Mouse (Mus musculus): ENCODE measurements around the gene Otop2. TPM values are rescaled to one million over a fixed set of nuclear protein-coding genes. Genes with fewer than 3 reads are reported as not detected.

Otop2 gene
- polyA plus RNA-seq, 1 experiment from 2014 or later = not detected

- Histone ChIP-seq H3K4me3 (no peak overlapping the region), H3K27me3 (replicated peaks; ENCODE audit: low read depth, poor library complexity, severe bottlenecking) (no peaks in the 10 kb centered on the region), H3K4me1 (peaks cover 30% of the 10 kb centered on the region), H3K9me3 (no peaks in the 10 kb centered on the region), H3K36me3 (replicated peaks) (no peaks in the 10 kb centered on the region; the same call in 1 of the 2 replicates), H3K27ac (replicated peaks) (no peak overlapping the region)
- DNase-seq (ENCODE audit: low spot score) = no peak
- 77% methylated on average over 1 of the region's 1 CpGs for WGBS
These were observed 27.2 kb upstream of the Otop2 start for GRCm38 (mm10) chr11:115279726-115280125.

- no peaks in the 10 kb centered on the region for H3K9me3 ChIP-seq
- H3K4me3 ChIP-seq = no peak overlapping the region
- peaks cover 11% of the 10 kb centered on the region for H3K4me1 ChIP-seq
- H3K27me3 ChIP-seq (replicated peaks; ENCODE audit: low read depth, poor library complexity, severe bottlenecking) = no peaks in the 10 kb centered on the region
- no peak for DNase-seq (ENCODE audit: low spot score)
- H3K27ac ChIP-seq (replicated peaks) = no peak overlapping the region
- no peaks in the 10 kb centered on the region; the same call in 1 of the 2 replicates for H3K36me3 ChIP-seq (replicated peaks)
- whole genome bisulfite sequencing = 78% methylated on average over 8 of the region's 8 CpGs
These were observed 24.7 kb upstream of the Otop2 start for GRCm38 (mm10) chr11:115282295-115282694.

GRCm38 (mm10) chr11:115282723-115283485 is 24.1 kb upstream of the Otop2 start:
- no peak overlapping the region for H3K27ac ChIP-seq (replicated peaks)
- H3K9me3 ChIP-seq = no peaks in the 10 kb centered on the region
- WGBS = 85% methylated on average over 8 of the region's 8 CpGs
- no peak for DNase-seq (ENCODE audit: low spot score)
- no peaks in the 10 kb centered on the region; the same call in 1 of the 2 replicates for H3K36me3 ChIP-seq (replicated peaks)
- H3K4me1 ChIP-seq = peaks cover 7% of the 10 kb centered on the region
- no peak overlapping the region for H3K4me3 ChIP-seq
- H3K27me3 ChIP-seq (replicated peaks; ENCODE audit: low read depth, poor library complexity, severe bottlenecking) = no peaks in the 10 kb centered on the region

GRCm38 (mm10) chr11:115283486-115283765 is 23.5 kb upstream of the Otop2 start:
- no peak for DNase-seq (ENCODE audit: low spot score)
- no peaks in the 10 kb centered on the region for H3K27me3 ChIP-seq (replicated peaks; ENCODE audit: low read depth, poor library complexity, severe bottlenecking)
- H3K4me1 ChIP-seq = peaks cover 3% of the 10 kb centered on the region; the same call in 1 of the 2 replicates
- no peaks in the 10 kb centered on the region; the same call in 1 of the 2 replicates for H3K36me3 ChIP-seq (replicated peaks)
- H3K27ac ChIP-seq (replicated peaks) = no peak overlapping the region
- 77% methylated on average over 9 of the region's 9 CpGs for WGBS
- H3K9me3 ChIP-seq = no peaks in the 10 kb centered on the region
- no peak overlapping the region for H3K4me3 ChIP-seq

- Histone ChIP-seq H3K36me3 (replicated peaks) (no peaks in the 10 kb centered on the region; the same call in 1 of the 2 replicates), H3K4me1 (peaks cover 3% of the 10 kb centered on the region; the same call in 1 of the 2 replicates), H3K27ac (replicated peaks) (no peak overlapping the region), H3K27me3 (replicated peaks; ENCODE audit: low read depth, poor library complexity, severe bottlenecking) (no peaks in the 10 kb centered on the region), H3K9me3 (no peaks in the 10 kb centered on the region), H3K4me3 (no peak overlapping the region)
- no peak for DNase-seq (ENCODE audit: low spot score)
- 87% methylated on average over 12 of the region's 12 CpGs for WGBS
These were observed 22.9 kb upstream of the Otop2 start for GRCm38 (mm10) chr11:115283891-115284620.

GRCm38 (mm10) chr11:115285282-115285681 is 21.7 kb upstream of the Otop2 start:
- 67% methylated on average over 4 of the region's 4 CpGs for WGBS
- Histone ChIP-seq H3K4me3 (no peak overlapping the region), H3K27me3 (replicated peaks; ENCODE audit: low read depth, poor library complexity, severe bottlenecking) (no peaks in the 10 kb centered on the region), H3K4me1 (peaks cover 6% of the 10 kb centered on the region; the same call in 1 of the 2 replicates), H3K36me3 (replicated peaks) (no peaks in the 10 kb centered on the region), H3K9me3 (no peaks in the 10 kb centered on the region), H3K27ac (replicated peaks) (no peak overlapping the region)
- DNase-seq (ENCODE audit: low spot score) = no peak

- peaks cover 6% of the 10 kb centered on the region; the same call in 1 of the 2 replicates for H3K4me1 ChIP-seq
- DNase-seq (ENCODE audit: low spot score) = no peak
- no peak overlapping the region for H3K4me3 ChIP-seq
- 78% methylated on average over 19 of the region's 19 CpGs for WGBS
- no peaks in the 10 kb centered on the region for H3K9me3 ChIP-seq
- no peaks in the 10 kb centered on the region for H3K27me3 ChIP-seq (replicated peaks; ENCODE audit: low read depth, poor library complexity, severe bottlenecking)
- no peak overlapping the region for H3K27ac ChIP-seq (replicated peaks)
- no peaks in the 10 kb centered on the region for H3K36me3 ChIP-seq (replicated peaks)
These were observed 20.6 kb upstream of the Otop2 start for GRCm38 (mm10) chr11:115286201-115286993.

- 83% methylated on average over 5 of the region's 5 CpGs for WGBS
- Histone ChIP-seq H3K4me1 (peaks cover 11% of the 10 kb centered on the region), H3K27me3 (replicated peaks; ENCODE audit: low read depth, poor library complexity, severe bottlenecking) (no peaks in the 10 kb centered on the region)
These were observed 19.6 kb upstream of the Otop2 start for GRCm38 (mm10) chr11:115287386-115287785.

GRCm38 (mm10) chr11:115288305-115288704 is 18.7 kb upstream of the Otop2 start:
- Histone ChIP-seq H3K27ac (replicated peaks) (no peak overlapping the region), H3K4me1 (peaks cover 20% of the 10 kb centered on the region), H3K9me3 (no peaks in the 10 kb centered on the region), H3K36me3 (replicated peaks) (no peaks in the 10 kb centered on the region), H3K27me3 (replicated peaks; ENCODE audit: low read depth, poor library complexity, severe bottlenecking) (no peaks in the 10 kb centered on the region), H3K4me3 (no peak overlapping the region)
- no peak for DNase-seq (ENCODE audit: low spot score)
- 80% methylated on average over 2 of the region's 2 CpGs for WGBS

More at GRCm38 (mm10) chr11:115287386-115287785, 19.6 kb upstream of the Otop2 start:
- DNase-seq (ENCODE audit: low spot score) = no peak
- Histone ChIP-seq H3K4me3 (no peak overlapping the region), H3K27ac (replicated peaks) (no peak overlapping the region), H3K36me3 (replicated peaks) (no peaks in the 10 kb centered on the region), H3K9me3 (no peaks in the 10 kb centered on the region)

- Histone ChIP-seq H3K36me3 (replicated peaks) (no peaks in the 10 kb centered on the region), H3K27ac (replicated peaks) (no peak overlapping the region), H3K27me3 (replicated peaks; ENCODE audit: low read depth, poor library complexity, severe bottlenecking) (no peaks in the 10 kb centered on the region), H3K4me1 (peaks cover 17% of the 10 kb centered on the region), H3K9me3 (no peaks in the 10 kb centered on the region), H3K4me3 (no peak overlapping the region)
- DNase-seq (ENCODE audit: low spot score) = no peak
- WGBS = 87% methylated on average over 8 of the region's 8 CpGs
These were observed 17.1 kb upstream of the Otop2 start for GRCm38 (mm10) chr11:115289885-115290284.

GRCm38 (mm10) chr11:115290314-115290713 is 16.6 kb upstream of the Otop2 start:
- Histone ChIP-seq H3K36me3 (replicated peaks) (no peaks in the 10 kb centered on the region), H3K27ac (replicated peaks) (no peak overlapping the region), H3K4me3 (no peak overlapping the region), H3K27me3 (replicated peaks; ENCODE audit: low read depth, poor library complexity, severe bottlenecking) (peaks cover 4% of the 10 kb centered on the region; the same call in 1 of the 2 replicates), H3K4me1 (peaks cover 17% of the 10 kb centered on the region), H3K9me3 (no peaks in the 10 kb centered on the region)
- DNase-seq (ENCODE audit: low spot score) = no peak
- 82% methylated on average over 1 of the region's 1 CpGs for WGBS

GRCm38 (mm10) chr11:115290919-115291318 is 16.0 kb upstream of the Otop2 start:
- DNase-seq (ENCODE audit: low spot score) = no peak
- Histone ChIP-seq H3K9me3 (no peaks in the 10 kb centered on the region), H3K36me3 (replicated peaks) (no peaks in the 10 kb centered on the region), H3K4me3 (no peak overlapping the region), H3K27me3 (replicated peaks; ENCODE audit: low read depth, poor library complexity, severe bottlenecking) (peaks cover 10% of the 10 kb centered on the region), H3K4me1 (peaks cover 17% of the 10 kb centered on the region), H3K27ac (replicated peaks) (no peak overlapping the region)
- WGBS = 93% methylated on average over 6 of the region's 6 CpGs
